Mouse (Mus musculus) thymus, postnatal 10 days (tissue): Measurements from ENCODE around the gene Otop2.

Source experiments
- DNase-seq, 2 experiments: peaks; one replicate each; pipeline ENCODE4 v3.0.0; 2021; ENCODE audit warnings: low spot score in 2 of 2

Gene Otop2

GRCm38 (mm10) chr11:115381276-115381675 is 74.3 kb downstream of the Otop2 start:
- DNase-seq: no peak
